Mouse (Mus musculus) lung, postnatal 0 days (tissue): ENCODE measurements around the gene Pxmp4.

Experiments used
- CTCF ChIP-seq: IDR thresholded peaks from 2 replicates; pipeline ENCODE4 v1.5.1; 2016; ENCODE audit warnings: antibody characterized with exemption, mild to moderate bottlenecking
- EP300 ChIP-seq: IDR thresholded peaks from 2 replicates; pipeline ENCODE4 v1.6.1; 2016; ENCODE audit warnings: antibody characterized with exemption, mild to moderate bottlenecking, control low read depth

- TF ChIP-seq CTCF (no peak), EP300 (no peak)
These were observed 30.6 kb upstream of the Pxmp4 start for GRCm38 (mm10) chr2:154633876-154634644.
